Mouse (Mus musculus) spleen, postnatal 0 days (tissue): Measurements from ENCODE around the gene Olfr1386. TPM values are rescaled to one million over a fixed set of nuclear protein-coding genes. Genes with fewer than 3 reads are reported as not detected.

Source experiments
- polyA plus RNA-seq: library from polyadenylated mRNA; unstranded; fragments of >200 nt; fragmentation: Nextera tagmentation; extraction: Ambion mirVana; gene quantifications from 2 replicates; pipeline ENCODE4 v1.2.1, GENCODE M21; 2015

Gene Olfr1386
- polyA plus RNA-seq: not detected in 2 replicates

GRCm38 (mm10) chr11:49464746-49465145, at the start of gene Olfr1386:
Gene Olfr1386, plus strand, starts transcription at chr11:49465046.

DNA sequence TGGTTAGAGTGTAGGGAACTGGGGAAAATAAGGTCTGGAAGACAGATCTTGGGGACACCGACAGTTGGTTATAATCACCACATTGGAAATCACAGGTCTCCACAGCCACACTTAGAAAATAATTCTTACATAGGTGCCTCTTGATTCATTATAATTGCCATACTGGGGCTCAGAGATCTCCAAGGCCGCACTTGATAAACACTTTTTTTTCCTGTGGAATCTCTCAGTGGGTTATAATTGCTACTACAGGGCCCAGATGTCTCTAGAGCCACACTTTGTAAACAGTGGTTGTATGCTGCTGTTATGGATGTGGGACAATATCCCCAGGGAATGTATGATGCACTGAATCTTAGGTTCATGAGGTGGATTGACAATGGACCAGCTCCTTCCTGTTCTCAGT, 42.1 kb upstream of the Olfr1386 start, which contains the start of gene Olfr1389:
Olfr1389 (plus strand) TSS at position 301 of the 400 bp plus-strand sequence.

GRCm38 (mm10) chr11:49436411-49436810, 28.4 kb upstream of the Olfr1386 start, which contains the start of gene Olfr1388:
Gene Olfr1388, plus strand, starts transcription at chr11:49436624.

GRCm38 (mm10) chr11:49455043-49455442, 9.8 kb upstream of the Olfr1386 start, which contains the start of gene Olfr1387:
Gene Olfr1387, plus strand, starts transcription at chr11:49455343.

GRCm38 (mm10) chr11:49488770-49489169, 23.9 kb downstream of the Olfr1386 start, which contains the start of gene Olfr1385:
Gene Olfr1385, plus strand, starts transcription at chr11:49489070.

GRCm38 (mm10) chr11:49519348-49519747, 54.5 kb downstream of the Olfr1386 start, which contains the start of gene Olfr1383:
Gene Olfr1383, plus strand, starts transcription at chr11:49519648.

Other genes starting within 250 kb of the Olfr1386 start
- gene Mgat1, start 220.9 kb upstream of the Olfr1386 start, polyA plus RNA-seq: 41.9 and 46.3 TPM in 2 replicates
- 0.04 TPM in 1 of 2 replicates, not detected in the other for gene Olfr1393, start 186.7 kb upstream of the Olfr1386 start, polyA plus RNA-seq
- gene Olfr1392, start 179.8 kb upstream of the Olfr1386 start, polyA plus RNA-seq: not detected in 2 replicates
- not detected in 2 replicates for gene Olfr10, start 160.3 kb upstream of the Olfr1386 start, polyA plus RNA-seq
- not detected in 2 replicates for gene Olfr1391, start 142.3 kb upstream of the Olfr1386 start, polyA plus RNA-seq
- not detected in 2 replicates for gene Olfr1390, start 129.9 kb upstream of the Olfr1386 start, polyA plus RNA-seq
- not detected in 2 replicates for gene Olfr1389, start 42.0 kb upstream of the Olfr1386 start, polyA plus RNA-seq
- 0.04 TPM in 1 of 2 replicates, not detected in the other for gene Olfr1388, start 28.4 kb upstream of the Olfr1386 start, polyA plus RNA-seq
- gene Olfr1387, start 9.7 kb upstream of the Olfr1386 start, polyA plus RNA-seq: not detected in 2 replicates
- gene Olfr1385, start 24.0 kb downstream of the Olfr1386 start, polyA plus RNA-seq: not detected in 2 replicates
- not detected in 2 replicates for gene Olfr1384, start 41.7 kb downstream of the Olfr1386 start, polyA plus RNA-seq
- not detected in 2 replicates for gene Olfr1383, start 54.6 kb downstream of the Olfr1386 start, polyA plus RNA-seq
- not detected in 2 replicates for gene Olfr1382, start 63.2 kb downstream of the Olfr1386 start, polyA plus RNA-seq
- not detected in 2 replicates for gene Olfr1381, start 78.4 kb downstream of the Olfr1386 start, polyA plus RNA-seq
- not detected in 2 replicates for gene Olfr1380, start 91.8 kb downstream of the Olfr1386 start, polyA plus RNA-seq
- 3.2 and 4.3 TPM in 2 replicates for gene Flt4, start 144.2 kb downstream of the Olfr1386 start, polyA plus RNA-seq
- 0.28 TPM in 1 of 2 replicates, not detected in the other for gene Scgb3a1, start 198.6 kb downstream of the Olfr1386 start, polyA plus RNA-seq
- 35.8 and 36.3 TPM in 2 replicates for gene Cnot6, start 247.7 kb downstream of the Olfr1386 start, polyA plus RNA-seq